Mouse (Mus musculus) heart, postnatal 14 days (tissue): ENCODE measurements around the gene Cmtm8. TPM values are rescaled to one million over a fixed set of nuclear protein-coding genes. Genes with fewer than 3 reads are reported as not detected.

Experiments used
- DNase-seq, 2 experiments: peaks; one replicate each; pipeline ENCODE4 v3.0.0; 2021 to 2022
- intact Hi-C: fragments of 180-260 bp; cut with DNase I; formaldehyde crosslinking; loops from one replicate; pipeline ENCODE4 v1.15.1; 2025
- total RNA-seq, 2 experiments: library from RNA; stranded (reverse); gene quantifications; 2 replicates each; pipeline ENCODE4 v1.2.3; 2021

The Cmtm8 gene
- total RNA-seq, 2 experiments from 2014 or later = 12.8 to 15.0 TPM

DNA sequence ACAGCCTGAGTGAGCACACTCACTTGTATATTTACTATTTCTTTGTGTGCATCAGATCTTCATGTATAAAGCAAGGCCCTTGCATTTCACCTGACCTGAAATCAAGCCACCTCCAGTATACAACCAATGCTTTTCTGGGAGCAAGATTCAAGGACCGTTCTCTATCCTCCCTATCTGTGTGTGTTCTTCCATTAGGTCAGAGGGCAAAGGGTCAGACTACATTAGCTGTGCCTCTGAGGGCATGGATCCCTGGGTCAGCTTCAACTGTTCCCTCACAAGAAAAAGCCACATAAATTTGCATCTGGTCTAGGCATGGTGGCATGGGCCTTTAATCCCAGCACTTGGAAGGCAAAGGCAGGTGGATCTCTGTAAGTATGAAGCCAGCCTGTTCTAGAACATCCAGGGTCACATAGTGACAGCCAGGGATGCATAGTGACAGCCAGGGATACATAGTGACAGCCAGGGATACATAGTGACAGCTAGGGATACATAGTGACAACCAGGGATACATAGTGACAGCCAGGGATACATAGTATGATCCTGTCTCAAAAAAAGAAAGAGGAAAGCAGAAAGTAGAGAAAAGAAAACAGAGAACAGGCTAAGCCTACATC lies 16.6 kb downstream of the Cmtm8 start:
- intact Hi-C loops = no loop called here
- no peak for DNase-seq

DNA sequence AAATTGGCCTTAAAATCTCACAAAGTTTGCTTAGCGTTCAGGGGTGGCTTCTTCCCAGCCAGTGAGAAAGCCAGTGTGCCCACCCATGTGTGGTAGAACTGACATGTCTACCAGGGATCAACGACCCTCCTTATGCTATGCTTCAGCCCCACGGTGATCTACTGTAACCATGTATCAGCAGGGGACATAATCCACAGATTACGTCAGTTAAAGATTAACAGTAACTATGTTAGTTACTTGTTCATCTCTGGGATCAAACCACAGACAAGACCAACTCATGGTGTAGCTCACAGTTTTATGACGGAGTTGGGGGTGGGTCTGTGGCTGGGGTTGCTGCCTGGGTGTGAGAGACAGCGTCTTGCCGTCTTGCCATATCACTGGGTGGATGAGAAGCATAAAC lies 19.8 kb downstream of the Cmtm8 start:
- intact Hi-C loops = no loop called here

DNA sequence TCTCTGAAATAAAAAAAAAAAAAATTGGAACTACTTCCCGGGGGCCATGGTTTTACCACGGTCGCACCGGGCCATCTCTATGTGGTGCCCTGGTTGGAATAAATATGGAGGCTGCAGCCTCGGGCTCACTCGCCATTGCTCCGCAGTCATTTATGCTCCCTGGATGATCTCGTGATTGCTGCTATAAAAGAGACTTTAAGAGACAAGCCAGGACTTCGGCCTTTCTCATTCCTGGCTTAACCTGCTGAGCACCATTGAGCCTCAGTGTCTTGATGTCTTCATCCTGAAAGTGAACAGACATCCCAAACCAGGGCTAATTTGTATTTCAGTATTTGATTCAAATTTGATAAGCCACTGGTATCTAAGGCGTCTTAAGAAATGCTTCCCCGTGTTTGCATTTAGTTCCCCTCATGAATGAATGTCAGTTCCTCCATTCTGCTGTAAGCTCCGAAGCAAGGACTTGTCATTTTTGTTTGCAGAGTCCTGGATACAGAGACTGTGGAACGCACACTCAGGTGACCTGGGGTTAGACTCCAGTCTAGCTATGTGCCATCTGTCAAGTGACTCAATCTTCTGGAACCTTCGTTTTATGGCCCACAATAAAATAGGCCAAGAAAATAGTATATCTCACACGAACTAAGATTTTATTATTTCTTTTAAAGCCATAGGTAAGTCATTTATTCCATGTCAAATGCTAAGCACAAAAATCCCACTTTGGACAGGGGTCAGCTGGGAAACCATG lies 22.2 kb downstream of the Cmtm8 start:
- DNase-seq = no peak
- intact Hi-C loops = no loop called here

More for the DNA sequence above, 19.8 kb downstream of the Cmtm8 start:
- no peak for DNase-seq

DNA sequence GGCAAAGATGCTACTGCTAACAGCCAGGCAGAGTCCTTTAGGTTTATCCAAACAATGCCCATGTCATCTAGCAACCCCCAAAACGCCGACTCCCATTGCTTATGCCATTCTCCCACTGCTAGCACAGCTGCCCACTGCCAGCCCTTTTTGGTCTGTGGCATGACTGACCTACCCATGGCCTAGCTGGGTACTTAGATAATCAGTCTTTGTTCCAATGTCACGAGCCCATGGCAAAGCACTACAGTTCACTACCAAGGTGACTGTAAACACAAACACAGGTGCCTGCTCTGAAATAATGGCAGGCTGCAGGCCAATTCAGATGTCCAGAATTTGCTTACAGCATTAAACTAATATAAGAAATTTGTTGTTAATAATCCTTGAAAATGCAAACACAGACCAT lies 25.0 kb downstream of the Cmtm8 start:
- intact Hi-C loops = no loop called here
- peak; percentile 16 to 44 for DNase-seq

DNA sequence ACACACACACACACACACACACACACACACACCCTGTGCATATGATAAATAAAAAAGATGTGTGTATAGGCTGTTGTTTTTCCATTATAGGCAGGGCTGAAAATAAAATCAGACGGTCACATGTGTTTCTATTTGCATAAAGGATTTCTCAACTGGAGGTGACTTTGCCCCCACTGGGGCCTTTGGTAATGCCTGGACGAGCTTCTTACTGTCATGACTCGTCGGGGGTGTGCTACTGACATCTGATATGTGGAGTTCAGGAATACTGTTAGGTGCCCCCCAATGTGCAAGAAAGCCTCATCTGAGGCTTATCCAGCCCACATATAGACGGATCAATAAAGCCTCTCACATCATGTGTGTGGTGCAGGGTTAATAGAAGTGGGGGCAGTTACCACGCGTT lies 26.9 kb downstream of the Cmtm8 start:
- DNase-seq = no peak
- intact Hi-C loops = no loop called here

DNA sequence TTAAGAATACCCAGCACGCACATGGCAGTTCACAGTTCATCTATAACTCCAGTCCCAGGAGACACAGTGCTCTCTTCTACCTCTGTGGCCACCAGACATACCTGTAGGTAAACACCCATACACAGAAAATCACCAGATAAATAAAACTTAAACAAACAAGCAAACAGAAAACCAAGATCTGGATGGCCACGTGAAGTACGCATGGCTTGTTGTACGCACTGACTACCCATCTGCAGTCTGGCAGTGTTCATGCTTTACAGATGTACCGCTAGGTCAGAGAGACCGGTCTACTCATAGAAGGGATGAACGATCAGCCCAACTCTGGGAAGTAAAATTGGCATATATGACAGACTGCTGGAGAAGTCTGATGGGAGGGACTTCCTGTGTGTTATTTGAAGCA lies 27.8 kb downstream of the Cmtm8 start:
- DNase-seq = no peak
- intact Hi-C loops = no loop called here

DNA sequence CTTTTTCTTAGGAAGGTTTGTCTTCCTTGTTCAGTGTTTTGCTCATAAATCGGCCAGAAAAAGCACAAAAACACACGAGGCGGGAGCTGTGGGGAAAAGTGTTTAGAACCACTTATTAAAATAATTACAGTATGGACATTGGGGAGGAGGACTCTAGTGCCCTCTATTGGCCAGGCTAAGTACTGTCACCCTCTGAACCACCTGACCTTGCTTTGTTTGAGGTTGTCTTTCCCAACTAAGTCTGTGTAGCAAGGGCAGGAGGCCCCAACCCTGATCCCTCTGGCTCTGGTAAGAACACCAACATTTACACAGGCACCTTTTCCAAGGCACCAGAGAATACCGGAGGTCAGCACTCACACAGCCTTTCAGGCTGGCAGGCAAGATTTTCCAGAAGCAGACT lies 28.6 kb downstream of the Cmtm8 start:
- intact Hi-C loops = no loop called here
- peak; percentile 47 to 65 for DNase-seq

DNA sequence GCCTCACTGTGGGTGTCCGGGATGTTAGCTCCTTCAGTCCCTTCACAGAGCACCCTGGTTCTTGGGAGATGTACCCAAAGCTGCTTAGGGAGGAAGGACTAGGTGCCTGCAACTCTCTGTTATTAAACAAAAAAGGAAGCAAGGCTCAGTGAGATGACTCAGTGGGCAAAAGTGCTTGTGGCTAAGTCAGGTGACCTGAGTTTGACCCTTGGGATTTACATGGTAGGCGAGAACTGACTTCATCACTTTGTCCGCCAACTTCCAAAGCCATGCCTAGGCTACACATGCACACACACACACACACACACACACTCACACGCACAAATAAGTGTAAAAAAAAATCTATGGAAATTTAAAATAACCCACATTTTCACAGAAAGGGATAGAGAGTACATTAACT lies 32.0 kb downstream of the Cmtm8 start:
- intact Hi-C loops = no loop called here
- no peak for DNase-seq

DNA sequence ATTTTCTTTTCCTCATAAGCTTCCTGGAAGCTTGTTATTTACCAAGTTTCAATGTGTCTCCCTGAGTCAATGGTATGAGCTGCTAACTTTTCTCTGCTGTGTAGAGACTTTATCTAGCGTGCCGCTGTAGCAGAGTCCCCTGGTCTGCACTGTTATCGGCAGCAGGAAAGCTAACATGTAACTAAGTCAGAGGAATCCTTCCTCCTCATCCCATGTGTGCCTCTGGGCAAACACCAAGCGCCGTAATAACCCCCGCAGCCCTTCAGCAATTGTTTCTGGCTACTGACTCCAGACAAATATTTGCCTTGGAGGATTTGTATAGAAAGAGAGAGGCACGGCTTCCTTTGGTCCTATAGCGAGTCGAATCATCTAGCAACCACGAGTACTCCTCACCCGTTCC lies 33.1 kb downstream of the Cmtm8 start:
- no peak for DNase-seq
- intact Hi-C loops = no loop called here

DNA sequence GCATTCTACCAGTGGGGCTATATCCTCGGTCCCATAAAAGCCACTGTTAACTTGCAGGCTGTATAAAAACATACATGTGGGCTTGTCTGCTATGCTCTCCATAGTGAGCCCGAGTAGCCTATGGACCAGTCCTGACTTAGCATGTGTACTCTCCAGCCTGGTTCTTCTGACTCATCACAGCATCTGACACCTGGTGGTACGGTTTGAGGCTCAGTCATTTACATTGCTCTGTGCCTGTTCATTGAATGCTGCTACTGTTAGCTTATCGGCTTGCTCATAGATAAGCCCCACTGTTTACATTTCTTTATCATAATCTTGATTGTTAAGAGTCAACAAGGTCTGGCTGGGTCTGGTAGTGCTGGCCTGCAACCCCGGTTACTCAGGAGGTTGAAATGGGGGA lies 35.3 kb downstream of the Cmtm8 start:
- no peak for DNase-seq
- intact Hi-C loops = no loop called here

DNA sequence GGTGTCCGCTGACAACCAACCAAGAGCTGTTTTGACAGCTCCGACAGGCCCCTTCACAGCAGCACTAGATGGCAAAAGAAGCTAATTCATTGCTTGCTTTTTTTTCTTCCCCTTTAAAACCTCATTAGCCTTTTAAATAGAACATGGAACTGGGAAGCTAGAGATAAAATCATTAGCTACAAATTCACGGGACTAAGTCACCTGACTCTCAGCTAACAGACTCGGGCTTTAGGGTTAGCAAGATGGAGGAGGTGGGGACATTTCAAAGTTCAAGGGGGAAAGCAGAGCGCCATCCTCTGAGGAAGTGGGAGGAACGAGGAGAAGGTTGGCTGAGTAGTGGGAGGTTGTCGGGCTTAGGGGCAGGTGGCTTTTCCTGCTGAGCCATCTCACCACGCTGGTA lies 36.7 kb downstream of the Cmtm8 start:
- intact Hi-C loops = no loop called here
- DNase-seq = no peak

DNA sequence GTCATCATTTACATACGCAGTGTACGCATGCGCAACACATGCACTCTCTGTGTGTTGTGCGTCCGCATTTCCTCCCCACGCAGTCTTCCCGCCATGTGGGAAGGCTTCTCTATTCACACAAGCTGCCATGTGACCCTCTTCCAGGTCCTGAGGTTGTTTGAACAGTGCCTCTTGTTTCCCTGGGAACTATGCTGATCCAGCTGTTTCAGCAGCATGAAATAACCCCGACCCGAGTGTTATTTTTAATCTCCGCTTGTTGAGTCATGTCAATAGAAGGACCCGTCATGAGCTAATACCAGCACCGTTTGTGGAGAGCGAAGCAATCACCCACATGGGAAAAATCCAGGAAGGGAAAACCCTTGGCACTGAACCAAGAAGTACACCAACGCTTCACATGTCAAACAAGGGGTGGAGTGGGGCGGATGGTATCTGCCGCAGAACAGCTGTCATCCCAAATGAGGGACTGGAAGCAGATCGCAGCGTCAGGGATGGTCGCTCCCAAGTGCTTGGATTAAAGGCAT lies 38.7 kb downstream of the Cmtm8 start:
- intact Hi-C loops = no loop called here
- peak; percentile 30 to 57 for DNase-seq

DNA sequence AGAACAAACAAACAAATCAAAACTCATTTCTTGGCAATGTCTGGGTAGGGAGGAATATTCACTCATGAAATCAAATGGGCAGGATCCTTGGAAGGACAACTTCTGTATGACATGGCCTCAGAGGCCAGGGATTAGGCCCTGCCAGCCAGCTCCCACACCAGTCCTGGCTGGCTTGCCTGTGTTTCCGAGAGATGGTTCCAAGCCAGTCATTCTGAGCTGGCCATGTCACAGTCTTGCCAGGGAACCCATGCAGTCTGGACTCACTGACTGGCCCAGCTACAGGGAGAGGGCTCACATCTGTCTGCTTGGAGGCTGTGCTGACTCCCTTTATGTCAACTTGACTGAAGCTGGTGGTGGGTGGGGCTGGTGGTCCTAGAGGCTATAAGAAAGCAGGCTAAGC lies 41.8 kb downstream of the Cmtm8 start:
- intact Hi-C loops = no loop called here
- peak; percentile 30 to 34 for DNase-seq

DNA sequence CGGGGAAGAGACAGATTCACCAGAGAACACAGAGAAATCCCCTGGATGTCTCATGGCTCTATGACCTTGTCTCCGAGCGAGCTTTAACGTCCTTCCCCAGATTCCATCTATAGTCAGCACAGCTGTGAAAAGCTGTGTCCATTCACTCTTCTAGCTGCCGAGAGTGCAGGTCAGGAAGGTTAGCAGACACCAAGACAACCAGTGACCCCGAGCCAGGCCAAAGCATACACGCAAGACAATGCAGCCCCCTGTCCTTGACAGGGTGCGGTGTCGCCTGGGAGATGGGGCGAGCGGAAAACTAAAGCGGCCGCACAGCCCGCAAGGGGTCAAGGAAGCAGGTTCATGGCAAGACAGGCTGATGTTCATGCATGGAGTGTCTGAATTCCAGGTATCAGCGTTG lies 42.7 kb downstream of the Cmtm8 start:
- intact Hi-C loops = no loop called here
- DNase-seq = no peak

DNA sequence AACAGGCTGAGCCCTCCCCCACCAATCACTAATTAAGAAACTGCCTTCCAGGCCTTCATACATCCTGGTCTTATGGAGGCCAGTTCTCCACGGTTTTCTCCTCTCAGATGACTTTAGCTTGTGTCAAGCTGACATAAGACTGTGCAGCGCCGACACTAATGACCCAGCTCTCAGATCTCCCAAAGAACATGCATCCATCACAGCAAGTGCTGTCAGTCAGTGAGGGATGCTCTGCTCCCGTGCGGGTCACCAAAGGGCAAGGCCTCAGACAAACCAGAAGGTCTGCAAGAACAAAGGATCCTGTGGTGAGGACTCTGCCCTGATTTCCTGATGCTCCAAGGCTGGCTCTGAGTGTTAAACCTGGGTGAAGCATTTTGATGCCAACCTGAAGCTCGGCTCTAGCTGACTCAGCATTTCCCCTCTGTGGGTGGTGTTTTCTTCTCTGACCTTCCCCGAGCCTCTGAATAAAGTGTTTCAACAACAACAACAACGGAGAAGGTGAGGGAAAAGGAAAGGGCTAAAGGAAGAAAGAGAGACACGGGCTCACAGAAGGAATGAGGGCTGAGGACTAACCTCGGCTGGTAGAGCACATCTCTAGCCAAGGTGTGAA lies 44.4 kb downstream of the Cmtm8 start:
- intact Hi-C loops = loop anchor here (2.0 to 10.0 kb wide), 4 partner anchors 43 to 905 kb away; partner anchors contain the start of gene Cmtm8
- DNase-seq = no peak

DNA sequence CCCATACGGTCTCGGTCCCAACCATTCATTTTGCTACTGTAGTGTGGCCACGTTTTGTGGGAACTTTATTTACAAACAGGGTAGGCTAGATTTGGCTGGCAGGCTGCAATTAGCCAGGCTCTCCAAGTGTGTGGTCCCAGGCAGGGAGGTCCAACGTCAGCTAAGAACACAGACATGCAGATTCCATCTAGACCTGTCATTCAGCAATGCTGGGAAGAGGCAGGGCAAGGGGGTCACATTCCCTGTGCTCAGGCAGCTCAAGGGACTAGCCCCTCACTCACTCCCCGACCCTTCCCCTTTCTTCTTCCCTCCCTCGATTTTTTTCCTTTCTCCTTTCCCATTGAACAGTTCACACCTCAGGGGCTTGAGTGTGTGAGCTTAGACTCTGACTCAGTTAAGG lies 45.1 kb downstream of the Cmtm8 start:
- DNase-seq = no peak
- intact Hi-C loops = loop anchor here (2.0 to 10.0 kb wide), 4 partner anchors 43 to 906 kb away; partner anchors contain the start of gene Cmtm8

DNA sequence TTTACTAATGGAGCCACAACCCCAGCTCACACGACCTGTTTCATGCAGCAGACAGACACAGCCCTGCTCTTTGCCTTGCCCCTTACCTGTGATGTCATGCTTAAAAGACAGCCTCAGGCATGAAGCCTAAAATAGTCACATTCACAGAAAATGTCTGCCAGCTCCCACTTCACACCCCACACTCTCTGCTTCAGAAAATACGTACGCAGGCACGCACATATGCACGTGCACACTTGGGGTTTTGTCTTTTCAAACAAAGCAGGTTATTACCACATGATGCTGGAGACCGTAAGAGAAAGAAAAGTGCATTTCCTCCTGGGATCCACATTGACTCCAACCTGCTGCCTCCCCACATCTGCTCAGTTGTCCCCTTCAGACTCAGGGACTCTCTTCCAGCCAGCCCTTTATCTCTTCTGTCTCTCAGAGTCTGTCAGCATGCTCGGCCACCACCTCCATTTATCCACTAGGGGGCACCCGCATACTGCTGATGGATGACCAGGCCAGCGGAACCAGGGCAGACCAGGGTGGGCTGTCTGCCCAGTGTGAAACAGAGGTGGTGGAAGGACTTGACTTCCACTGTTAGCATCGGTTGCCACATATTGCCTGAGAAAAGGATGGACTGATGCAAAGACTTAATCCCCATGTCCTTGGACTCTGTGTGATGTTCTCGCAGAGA lies 46.5 kb downstream of the Cmtm8 start:
- intact Hi-C loops = loop anchor here (1.0 to 10.0 kb wide), 5 partner anchors 45 to 907 kb away; partner anchors contain the start of gene Cmtm8
- peak; percentile 86 to 94 for DNase-seq

DNA sequence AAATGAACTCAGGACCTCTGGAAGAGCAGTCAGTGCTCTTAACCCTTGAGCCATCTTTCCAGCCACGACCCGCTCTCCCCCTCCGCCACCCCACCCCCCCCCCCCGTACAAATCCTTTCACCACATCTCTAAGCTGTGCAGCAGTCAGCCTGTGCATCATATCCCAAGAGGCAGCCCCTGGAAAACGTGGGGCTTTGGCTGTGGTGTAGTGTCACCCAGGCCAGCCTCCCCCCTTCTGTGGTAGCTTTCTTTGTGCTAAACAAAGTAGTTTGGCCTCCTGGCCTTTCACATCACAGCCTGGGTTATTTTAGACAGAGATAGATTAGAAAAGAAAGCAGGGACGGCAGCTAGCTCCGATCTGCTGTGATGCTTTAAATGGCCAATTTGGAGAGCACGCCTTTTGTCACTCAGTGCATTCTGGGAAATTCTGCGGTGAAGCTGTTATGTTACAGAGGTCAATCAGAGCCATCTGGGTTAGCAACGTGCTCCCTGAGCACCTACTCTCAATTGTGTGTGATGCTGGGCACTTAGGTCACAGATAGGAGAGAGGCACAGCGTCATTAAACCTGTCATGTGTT lies 47.4 kb downstream of the Cmtm8 start:
- no peak for DNase-seq
- intact Hi-C loops = loop anchor here (1.0 to 10.0 kb wide), 3 partner anchors 46 to 908 kb away; partner anchors contain the start of gene Cmtm8

DNA sequence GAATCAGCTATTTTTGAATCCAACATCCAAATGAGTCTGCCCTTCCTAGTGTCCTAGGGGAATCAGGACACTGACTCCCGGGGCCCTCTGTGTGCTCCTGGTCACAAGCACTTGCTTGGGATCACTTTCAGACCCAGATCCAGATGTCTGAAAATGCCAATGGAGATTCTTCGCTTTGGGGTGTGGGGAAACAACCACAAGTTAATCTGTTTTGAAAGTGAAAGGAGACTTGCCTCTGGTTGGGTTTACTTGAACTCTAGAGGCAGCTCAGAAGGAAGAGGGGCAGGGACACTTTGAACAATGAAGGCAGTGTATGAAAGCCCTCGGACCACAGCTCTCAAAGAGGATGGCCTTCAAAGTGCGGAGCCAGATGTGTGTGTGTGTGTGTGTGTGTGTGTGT lies 49.5 kb downstream of the Cmtm8 start:
- intact Hi-C loops = loop anchor here (10.0 kb wide), 1 partner anchor 910 kb away; no protein-coding TSS in a partner anchor

DNA sequence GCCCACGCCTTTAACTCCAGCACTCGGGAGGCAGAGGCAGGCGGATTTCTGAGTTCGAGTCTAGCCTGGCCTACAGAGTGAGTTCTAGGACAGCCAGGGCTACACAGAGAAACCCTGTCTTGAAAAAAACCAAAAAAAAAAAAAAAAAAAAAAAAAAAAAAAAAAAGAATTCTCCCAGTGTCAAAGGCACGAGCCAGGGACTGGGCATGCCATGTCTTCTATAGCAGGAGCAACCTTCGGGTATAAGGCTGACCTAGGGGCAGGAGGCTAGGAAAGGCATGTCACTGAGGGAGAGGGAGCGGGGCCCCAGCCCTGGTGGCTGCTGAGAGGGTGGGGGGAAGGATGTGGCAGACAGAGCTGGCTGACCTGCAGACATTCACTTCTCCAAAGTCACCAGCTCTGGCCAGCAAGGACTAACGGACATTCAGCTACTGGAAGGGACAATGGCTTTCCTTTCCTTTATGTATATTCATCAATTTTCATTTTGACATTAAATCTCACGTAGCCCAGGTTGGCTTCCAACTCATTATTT lies 50.1 kb downstream of the Cmtm8 start:
- no peak for DNase-seq
- intact Hi-C loops = loop anchor here (10.0 kb wide), 1 partner anchor 911 kb away; no protein-coding TSS in a partner anchor

More for the DNA sequence above, 49.5 kb downstream of the Cmtm8 start:
- DNase-seq = no peak
